Mouse (Mus musculus) retina, postnatal 7 days (tissue): Measurements from ENCODE around the gene A730061H03Rik.
A peak's percentile ranks its signal among the peaks of the same experiment; 100 is the strongest.

Experiments used
- DNase-seq: peaks from one replicate; pipeline ENCODE4 v3.0.0-alpha.2; 2012; ENCODE audit warnings: low read depth, low spot score

Gene A730061H03Rik

GRCm38 (mm10) chr14:55581981-55582681 is 21.9 kb upstream of the A730061H03Rik start:
- DNase-seq = no peak

GRCm38 (mm10) chr14:55580731-55581130 is 20.5 kb upstream of the A730061H03Rik start:
- DNase-seq = no peak

GRCm38 (mm10) chr14:55579511-55580496 is 19.6 kb upstream of the A730061H03Rik start:
- DNase-seq = no peak

- DNase-seq = no peak
These were observed 18.6 kb upstream of the A730061H03Rik start for GRCm38 (mm10) chr14:55578668-55579269.

GRCm38 (mm10) chr14:55577871-55578667 is 17.9 kb upstream of the A730061H03Rik start, which contains the start of gene Psme1:
Psme1 (plus strand) TSS chr14:55578123.
- DNase-seq = peak; percentile 32

- DNase-seq = no peak
These were observed 16.2 kb upstream of the A730061H03Rik start for GRCm38 (mm10) chr14:55576376-55576775.

- DNase-seq = no peak
These were observed 15.5 kb upstream of the A730061H03Rik start for GRCm38 (mm10) chr14:55575711-55576110.

GRCm38 (mm10) chr14:55575302-55575701 is 15.1 kb upstream of the A730061H03Rik start, which contains the start of gene Fitm1:
Fitm1 (plus strand) TSS chr14:55575617.
- DNase-seq = no peak

GRCm38 (mm10) chr14:55571760-55572159 is 11.6 kb upstream of the A730061H03Rik start:
- DNase-seq = no peak

- DNase-seq = no peak
These were observed 10.4 kb upstream of the A730061H03Rik start for GRCm38 (mm10) chr14:55570588-55570987.

GRCm38 (mm10) chr14:55567496-55567895 is 7.3 kb upstream of the A730061H03Rik start:
- DNase-seq = no peak

- DNase-seq = no peak
These were observed 5.5 kb upstream of the A730061H03Rik start for GRCm38 (mm10) chr14:55565748-55566147.

- DNase-seq = no peak
These were observed 3.0 kb upstream of the A730061H03Rik start for GRCm38 (mm10) chr14:55563249-55563648.

GRCm38 (mm10) chr14:55561860-55562259 is 1.7 kb upstream of the A730061H03Rik start:
- DNase-seq = no peak

GRCm38 (mm10) chr14:55559799-55560201 is 406 bp downstream of the A730061H03Rik start, which contains the start of gene Dcaf11:
Dcaf11 (plus strand) TSS chr14:55560006.
- peak; percentile 92 for DNase-seq

- DNase-seq = no peak
These were observed 1.3 kb downstream of the A730061H03Rik start for GRCm38 (mm10) chr14:55558740-55559448.

GRCm38 (mm10) chr14:55557587-55557986 is 2.6 kb downstream of the A730061H03Rik start:
- DNase-seq = no peak

GRCm38 (mm10) chr14:55557003-55557402 is 3.2 kb downstream of the A730061H03Rik start:
- peak; percentile 51 for DNase-seq

GRCm38 (mm10) chr14:55555788-55556187 is 4.4 kb downstream of the A730061H03Rik start:
- DNase-seq = no peak

- DNase-seq = no peak
These were observed 5.6 kb downstream of the A730061H03Rik start for GRCm38 (mm10) chr14:55554635-55555034.
